Mouse (Mus musculus): ENCODE results near the gene Opn1mw.
"Not testable (repeated sequence)": the region's sequence is repeated elsewhere in the genome, so short reads cannot be mapped to it uniquely, and the experiment has no call there.

The Opn1mw gene

GRCm38 (mm10) chrX:74127164-74127563 lies at the start of gene Opn1mw:
Opn1mw (plus strand) TSS chrX:74127464.
- DNase-seq (ENCODE audit: low spot score): no peak

- peak; percentile 32 for DNase-seq (ENCODE audit: low spot score)
Measured at GRCm38 (mm10) chrX:74084276-74084837, 42.9 kb upstream of the Opn1mw start.

GRCm38 (mm10) chrX:74084946-74085498 lies 42.2 kb upstream of the Opn1mw start:
- peak; percentile 79 for DNase-seq (ENCODE audit: low spot score)

- DNase-seq (ENCODE audit: low spot score): peak; percentile 97
Measured at GRCm38 (mm10) chrX:74085601-74086038, 41.6 kb upstream of the Opn1mw start.

- no peak for DNase-seq (ENCODE audit: low spot score)
Measured at GRCm38 (mm10) chrX:74095130-74095529, 32.1 kb upstream of the Opn1mw start.

GRCm38 (mm10) chrX:74103457-74104188 lies 23.6 kb upstream of the Opn1mw start:
- DNase-seq (ENCODE audit: low spot score): no peak

GRCm38 (mm10) chrX:74105916-74106315 lies 21.3 kb upstream of the Opn1mw start:
- no peak for DNase-seq (ENCODE audit: low spot score)

- no peak for DNase-seq (ENCODE audit: low spot score)
Measured at GRCm38 (mm10) chrX:74108747-74109146, 18.5 kb upstream of the Opn1mw start.

GRCm38 (mm10) chrX:74114036-74114435 lies 13.2 kb upstream of the Opn1mw start:
- DNase-seq (ENCODE audit: low spot score): no peak

- peak; percentile 55 for DNase-seq (ENCODE audit: low spot score)
Measured at GRCm38 (mm10) chrX:74115511-74115910, 11.8 kb upstream of the Opn1mw start.

GRCm38 (mm10) chrX:74124975-74125374 lies 2.3 kb upstream of the Opn1mw start:
- no peak for DNase-seq (ENCODE audit: low spot score)

GRCm38 (mm10) chrX:74135263-74135662 lies 8.0 kb downstream of the Opn1mw start, which contains the start of gene Mecp2:
Mecp2 (minus strand) TSS chrX:74135363.
- DNase-seq (ENCODE audit: low spot score): not testable (repeated sequence)

GRCm38 (mm10) chrX:74167738-74168137 lies 40.5 kb downstream of the Opn1mw start, which contains the start of gene Tex28:
Tex28 (minus strand) TSS chrX:74167838.
- no peak for DNase-seq (ENCODE audit: low spot score)

- DNase-seq (ENCODE audit: low spot score): no peak
Measured at GRCm38 (mm10) chrX:74176959-74177358, 49.7 kb downstream of the Opn1mw start, which contains the start of gene Tktl1. Tktl1 (plus strand) TSS chrX:74177259.

Measured in MN1 (cell line).